Mouse (Mus musculus) ovary, postnatal 36 days (tissue): ENCODE data around the gene Skida1.
"Not testable (repeated sequence)": the region's sequence is repeated elsewhere in the genome, so short reads cannot be mapped to it uniquely, and the experiment has no call there.

ENCODE experiments used
- DNase-seq: peaks from one replicate; pipeline ENCODE4 v3.0.0; 2022; ENCODE audit warnings: low spot score, mixed read lengths

The Skida1 gene

GRCm38 (mm10) chr2:18048453-18049075 lies at the start of gene Skida1:
Skida1 (minus strand) TSS chr2:18049051.
- DNase-seq, result no peak

- no peak for DNase-seq
Measured at GRCm38 (mm10) chr2:18095804-18096203, 47.0 kb upstream of the Skida1 start.

- DNase-seq, result no peak
Measured at GRCm38 (mm10) chr2:18094319-18094718, 45.5 kb upstream of the Skida1 start.

GRCm38 (mm10) chr2:18093858-18094257 lies 45.0 kb upstream of the Skida1 start:
- DNase-seq, result no peak

- DNase-seq, result not testable (repeated sequence)
Measured at GRCm38 (mm10) chr2:18087695-18088094, 38.8 kb upstream of the Skida1 start.

- DNase-seq, result no peak
Measured at GRCm38 (mm10) chr2:18080182-18080860, 31.5 kb upstream of the Skida1 start.

- no peak for DNase-seq
Measured at GRCm38 (mm10) chr2:18071947-18072346, 23.1 kb upstream of the Skida1 start.

- no peak for DNase-seq
Measured at GRCm38 (mm10) chr2:18068071-18068796, 19.4 kb upstream of the Skida1 start.

GRCm38 (mm10) chr2:18066436-18066835 lies 17.6 kb upstream of the Skida1 start:
- no peak for DNase-seq

- DNase-seq, result no peak
Measured at GRCm38 (mm10) chr2:18065708-18066030, 16.8 kb upstream of the Skida1 start.

GRCm38 (mm10) chr2:18064941-18065707 lies 16.3 kb upstream of the Skida1 start:
- peak; percentile 82 for DNase-seq

- DNase-seq, result peak; percentile 93
Measured at GRCm38 (mm10) chr2:18064356-18064858, 15.6 kb upstream of the Skida1 start.

GRCm38 (mm10) chr2:18063763-18064251 lies 15.0 kb upstream of the Skida1 start:
- no peak for DNase-seq

- no peak for DNase-seq
Measured at GRCm38 (mm10) chr2:18060396-18060795, 11.5 kb upstream of the Skida1 start.

- DNase-seq, result no peak
Measured at GRCm38 (mm10) chr2:18059891-18060290, 11.0 kb upstream of the Skida1 start.

GRCm38 (mm10) chr2:18059063-18059462 lies 10.2 kb upstream of the Skida1 start:
- no peak for DNase-seq

- DNase-seq, result no peak
Measured at GRCm38 (mm10) chr2:18058146-18058708, 9.4 kb upstream of the Skida1 start.

GRCm38 (mm10) chr2:18057336-18058145 lies 8.7 kb upstream of the Skida1 start:
- DNase-seq, result peak; percentile 69

GRCm38 (mm10) chr2:18056786-18057255 lies 8.0 kb upstream of the Skida1 start:
- peak; percentile 98 for DNase-seq

GRCm38 (mm10) chr2:18055929-18056785 lies 7.3 kb upstream of the Skida1 start:
- DNase-seq, result no peak
